Mouse (Mus musculus): ENCODE data around the gene Sema4g.
A peak's percentile ranks its signal among the peaks of the same experiment; 100 is the strongest.

The Sema4g gene

DNA sequence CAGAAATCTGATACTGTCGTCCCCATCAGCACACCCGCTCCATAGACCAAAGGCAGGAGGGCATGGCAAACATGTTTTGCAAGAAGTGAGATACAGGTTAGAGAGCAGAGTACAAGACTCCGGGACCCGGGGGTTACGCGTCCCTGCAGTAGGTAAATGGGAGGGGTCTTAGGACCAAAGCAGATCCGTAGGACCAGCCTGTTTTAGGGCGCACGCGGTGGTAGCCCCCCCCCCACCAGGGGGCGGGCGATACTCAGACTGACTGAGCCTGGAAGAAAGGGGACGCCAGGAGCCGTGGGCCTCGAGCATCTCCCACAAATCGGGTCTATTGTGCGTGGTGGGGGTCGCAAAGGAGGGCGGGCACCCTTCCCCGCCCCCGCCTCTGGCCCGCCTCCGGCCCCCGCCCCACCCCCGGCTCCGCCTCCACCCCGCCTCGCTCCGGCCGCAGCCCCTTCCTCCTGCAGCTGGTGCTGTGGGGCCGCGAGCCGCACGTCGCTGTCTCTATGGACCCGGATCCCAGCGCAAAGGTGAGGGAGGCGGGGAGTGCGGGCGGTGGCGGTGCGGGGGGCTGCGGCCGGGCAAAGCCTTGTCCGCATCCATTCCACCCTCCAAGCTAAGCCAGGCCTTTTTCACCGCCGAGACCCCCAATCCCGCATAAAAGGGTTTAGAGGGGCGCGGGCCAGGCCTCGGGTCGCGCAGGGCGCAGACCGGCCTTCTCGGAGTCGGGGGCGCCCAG, at the start of gene Sema4g:
TSS of gene Sema4g (plus strand) at position 271 of the 736 bp plus-strand sequence.
- DNase-seq (ENCODE audit: low spot score in 2 of 2), result peak in 1 of 2 experiments; percentile 65

DNA sequence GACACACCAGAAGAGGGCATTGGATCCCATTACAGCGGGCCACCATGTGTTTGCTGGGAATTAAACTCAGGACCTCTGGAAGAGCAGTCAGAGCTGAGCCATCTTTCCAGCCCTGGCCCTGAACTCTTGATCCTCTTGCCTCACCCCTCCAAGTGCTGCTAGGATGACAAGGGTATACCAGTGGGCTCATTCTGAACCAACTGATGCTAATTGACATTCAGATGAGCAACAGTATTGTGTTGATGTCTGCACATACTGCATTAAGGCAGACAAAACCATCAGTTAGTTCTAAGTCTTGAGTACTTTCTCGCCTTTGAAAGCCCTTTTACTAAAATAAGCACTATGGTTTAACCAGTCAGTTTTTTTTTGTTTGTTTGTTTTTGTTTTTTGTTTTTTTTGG, 29.3 kb upstream of the Sema4g start:
- DNase-seq (ENCODE audit: low spot score in 2 of 2), result no peak

DNA sequence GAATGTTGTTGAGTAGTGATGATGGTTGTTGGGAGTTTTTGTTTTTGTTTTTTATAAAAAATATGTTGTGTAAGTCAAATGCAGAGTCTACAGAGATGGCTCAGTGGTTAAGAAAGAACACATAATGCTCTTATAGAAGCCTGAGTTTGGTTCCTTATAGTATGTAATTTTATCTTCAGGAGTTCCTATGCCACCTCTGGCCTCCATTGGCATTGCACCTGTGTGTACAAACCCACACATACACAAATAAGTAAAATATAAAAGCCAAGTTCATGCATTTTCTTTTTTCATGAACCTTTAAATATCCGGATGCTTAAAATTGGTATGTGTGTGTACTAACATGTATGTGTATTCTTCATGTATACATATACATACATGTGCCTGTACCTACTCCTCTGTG, 22.9 kb upstream of the Sema4g start:
- no peak for DNase-seq (ENCODE audit: low spot score in 2 of 2)

DNA sequence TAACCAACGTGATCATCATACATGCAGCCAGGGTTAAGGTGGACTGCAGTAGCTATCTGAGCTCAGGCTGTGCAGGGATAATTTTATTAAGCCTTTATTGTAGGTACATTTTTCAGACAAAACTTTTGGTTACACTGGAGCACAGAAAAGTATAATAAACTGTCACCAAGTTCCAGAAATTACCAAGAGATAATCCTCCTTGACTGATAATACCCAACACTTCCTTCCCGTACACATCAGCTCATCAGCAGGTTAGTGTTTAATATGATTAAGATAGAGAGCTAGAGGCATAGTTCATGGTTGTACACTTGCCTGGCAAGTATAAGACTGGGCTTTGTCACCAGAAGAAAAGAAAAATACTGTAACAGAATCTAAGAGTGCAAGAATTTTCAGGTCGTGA, 20.6 kb upstream of the Sema4g start:
- DNase-seq (ENCODE audit: low spot score in 2 of 2), result no peak

DNA sequence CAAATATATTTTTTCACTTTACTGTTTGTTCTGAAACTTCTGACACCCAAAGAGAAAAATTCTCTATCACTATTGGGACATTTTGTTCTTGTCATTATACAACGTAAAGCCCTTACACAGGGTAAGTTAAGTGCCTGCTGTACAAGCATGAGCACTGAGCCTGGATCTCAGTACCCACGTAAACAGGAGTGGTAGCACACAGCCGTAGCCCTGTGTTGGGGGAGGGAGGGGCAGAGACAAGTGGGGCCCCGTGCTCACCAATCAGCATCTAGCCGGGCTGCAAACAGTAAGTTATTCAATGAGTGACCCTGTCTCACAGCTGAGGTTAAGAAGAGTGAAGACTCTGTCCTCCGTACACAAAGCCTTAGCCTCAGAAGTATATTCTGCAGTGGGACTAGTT, 12.3 kb upstream of the Sema4g start:
- DNase-seq (ENCODE audit: low spot score in 2 of 2), result no peak

DNA sequence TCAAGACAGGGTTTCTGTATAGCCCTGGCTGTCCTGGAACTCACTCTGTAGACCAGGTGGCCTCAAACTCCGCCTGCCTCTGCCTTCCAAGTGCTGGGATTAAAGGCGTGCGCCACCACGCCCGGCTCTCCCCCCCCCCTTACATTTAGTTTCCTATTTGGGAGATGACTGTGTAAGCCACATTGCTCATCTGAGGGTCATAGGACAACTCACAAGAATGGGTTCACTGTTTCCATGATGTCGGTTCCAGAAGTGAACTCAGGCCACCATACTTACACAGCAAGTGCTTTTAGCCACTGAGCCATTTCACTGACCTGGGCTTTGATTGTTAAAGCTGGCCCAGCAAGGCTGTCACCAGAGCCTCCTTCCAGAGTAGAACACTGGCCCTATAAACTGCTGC, 11.8 kb upstream of the Sema4g start:
- DNase-seq (ENCODE audit: low spot score in 2 of 2), result no peak

DNA sequence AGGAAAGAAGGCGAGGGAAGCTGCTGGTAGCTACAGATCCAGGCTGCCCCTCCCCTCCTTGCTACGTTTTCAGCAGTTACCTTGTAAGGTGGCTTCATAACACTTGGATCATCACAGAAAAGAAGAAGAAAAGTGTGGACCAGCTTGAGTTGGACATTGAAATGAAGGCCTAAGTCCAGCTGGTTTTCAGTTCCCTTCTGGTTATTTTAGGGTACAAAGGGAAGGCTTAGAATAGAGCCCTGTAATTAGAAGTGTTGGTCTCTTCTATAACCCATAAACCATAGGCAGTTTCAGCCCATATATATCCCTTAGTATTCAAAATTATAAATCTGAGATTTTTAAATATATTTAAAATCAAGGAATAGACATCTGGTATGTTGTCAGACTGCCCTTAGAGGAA, 8.1 kb upstream of the Sema4g start:
- no peak for DNase-seq (ENCODE audit: low spot score in 2 of 2)

DNA sequence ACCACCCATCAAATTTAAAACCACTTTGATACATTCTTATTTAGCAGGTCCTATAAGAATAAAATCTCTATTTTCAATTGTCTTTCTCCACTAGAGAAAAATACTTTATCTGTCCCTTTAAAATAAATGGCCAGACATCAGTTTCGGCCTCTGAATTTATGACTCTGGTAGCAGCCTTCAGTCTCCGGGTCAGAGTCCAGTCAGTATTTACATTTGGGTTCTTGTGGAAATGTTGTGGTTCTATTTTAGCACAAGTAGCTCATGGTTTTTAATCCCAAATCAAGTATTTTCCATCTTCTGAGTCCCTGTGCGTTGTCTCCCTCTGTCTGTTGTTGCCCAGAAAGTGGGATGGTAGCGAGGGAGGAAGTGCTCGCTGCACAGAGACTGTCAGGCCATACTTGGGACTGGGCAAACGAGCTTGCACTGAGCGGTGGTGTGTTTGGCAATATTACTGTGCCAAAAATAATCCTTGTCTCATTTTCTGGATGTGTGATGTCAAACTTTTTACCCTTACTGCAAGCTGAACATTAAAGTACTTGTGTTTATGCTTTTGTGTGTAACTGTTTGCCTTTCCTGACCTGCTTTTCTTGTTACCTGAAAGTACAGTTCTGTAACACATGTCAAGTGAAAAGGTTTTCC, 6.3 kb upstream of the Sema4g start:
- DNase-seq (ENCODE audit: low spot score in 2 of 2), result no peak

DNA sequence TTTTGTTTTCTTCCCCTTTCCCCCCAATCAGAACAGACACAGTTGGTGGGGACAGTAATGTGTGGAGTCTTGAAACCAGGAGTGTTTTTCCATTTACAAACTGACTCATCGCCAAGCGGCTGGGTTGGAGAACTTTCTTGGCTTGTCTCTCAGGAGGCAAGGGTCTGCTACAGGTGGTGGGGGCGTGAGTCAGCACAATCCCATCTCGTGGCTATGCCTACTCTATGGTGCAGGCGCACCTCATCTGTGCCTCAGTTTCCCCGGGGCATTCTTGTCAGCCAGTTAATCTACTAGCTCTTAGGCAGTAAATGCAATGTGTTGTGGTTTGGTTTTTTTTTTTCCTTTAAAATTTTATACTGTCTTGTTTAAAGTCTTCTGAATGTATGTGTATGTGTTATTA, 5.5 kb upstream of the Sema4g start:
- DNase-seq (ENCODE audit: low spot score in 2 of 2), result no peak

DNA sequence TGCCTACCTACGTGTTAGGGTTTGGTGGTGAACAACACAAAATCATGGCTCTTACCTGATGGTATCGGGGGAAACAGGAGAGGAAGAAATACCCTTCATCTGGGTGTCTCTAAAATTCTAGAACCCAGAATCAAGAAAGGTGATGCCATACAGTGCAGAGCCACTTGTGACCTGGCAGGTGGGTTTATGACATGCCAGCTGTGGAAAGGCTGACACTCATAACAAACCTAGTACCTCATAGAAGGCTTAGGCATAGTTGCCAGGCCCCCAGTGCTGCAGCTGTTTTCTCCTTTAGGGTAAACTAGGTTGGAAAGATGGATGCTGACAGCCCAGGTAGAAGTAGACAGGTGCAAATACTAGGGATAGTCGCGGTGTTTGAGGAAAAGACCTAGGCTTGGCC, 4.5 kb upstream of the Sema4g start:
- DNase-seq (ENCODE audit: low spot score in 2 of 2), result no peak

DNA sequence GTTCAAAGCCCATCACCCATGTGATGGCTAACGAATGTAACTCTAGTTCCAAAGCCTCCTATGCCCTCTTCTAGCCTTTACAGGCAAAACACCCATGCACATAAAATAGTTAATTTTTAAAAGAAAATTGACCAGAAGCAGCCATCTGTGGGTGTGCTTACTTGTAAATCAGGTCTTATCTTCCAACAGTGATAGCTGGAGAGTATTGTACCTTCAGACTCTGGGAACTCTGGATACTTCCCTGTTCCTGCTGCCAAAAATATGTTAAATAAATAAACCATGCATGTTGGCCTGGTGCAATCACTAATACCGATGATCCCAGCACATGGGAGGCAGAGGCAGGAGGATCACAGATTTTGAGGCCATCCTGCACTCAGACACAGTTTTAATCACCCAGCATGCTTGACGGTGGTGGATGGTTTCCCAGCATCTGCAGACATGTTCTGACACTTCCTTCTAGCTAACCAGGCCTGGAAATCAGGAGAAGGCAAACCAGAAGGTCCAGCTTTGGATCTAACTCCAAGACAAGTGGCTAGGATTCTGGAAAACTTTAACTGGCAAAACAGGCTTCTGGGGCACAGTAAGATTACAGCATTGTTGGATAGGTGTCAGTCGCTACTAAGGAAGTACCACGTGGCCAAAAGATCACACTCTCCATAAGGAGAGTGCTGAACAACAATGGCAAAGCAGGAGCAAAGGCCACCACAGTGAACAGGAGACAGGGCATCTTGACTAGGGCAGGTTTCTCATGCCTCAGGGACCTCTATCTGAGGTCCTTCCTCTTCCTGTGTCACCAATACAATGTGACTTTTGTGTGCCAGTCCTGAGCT, 3.5 kb upstream of the Sema4g start:
- no peak for DNase-seq (ENCODE audit: low spot score in 2 of 2)

DNA sequence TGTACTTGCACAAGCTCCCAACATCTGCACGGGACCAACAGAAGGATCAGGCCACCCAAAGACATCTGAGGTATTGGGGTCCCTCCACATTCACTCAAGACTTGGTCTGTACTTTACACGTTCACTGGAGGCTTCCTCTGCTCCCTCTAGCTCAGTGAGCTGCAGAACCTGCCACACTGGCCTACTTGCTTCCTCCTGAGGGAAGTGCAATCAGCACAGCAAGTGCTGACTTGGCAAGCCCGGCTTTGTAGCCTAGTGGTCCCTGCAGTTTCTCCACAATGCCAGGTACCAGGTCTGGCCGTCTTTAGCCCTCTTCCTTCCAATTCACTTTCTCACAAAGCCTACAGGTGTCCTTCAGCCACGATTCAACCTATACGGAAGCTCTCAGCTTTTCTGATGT, 1.9 kb upstream of the Sema4g start:
- DNase-seq (ENCODE audit: low spot score in 2 of 2), result no peak

DNA sequence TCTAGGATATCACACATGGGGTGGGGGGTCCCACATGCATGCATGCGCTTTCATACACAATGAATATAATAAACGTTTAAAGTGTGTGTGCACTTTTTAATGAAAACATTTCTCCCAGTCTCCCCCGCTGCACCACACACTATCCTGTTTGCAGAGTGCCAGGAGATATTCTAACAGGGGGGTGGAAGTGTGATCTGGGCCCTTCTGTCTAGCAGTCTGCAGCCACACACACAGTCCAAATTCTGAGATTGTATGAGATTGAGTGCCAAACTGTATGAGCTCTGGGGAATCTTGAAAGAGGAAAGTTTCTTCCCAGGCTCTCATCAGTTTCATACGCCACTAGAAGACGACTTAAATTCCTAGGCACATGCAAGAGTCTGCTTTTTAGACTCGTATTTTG, 1.1 kb upstream of the Sema4g start:
- DNase-seq (ENCODE audit: low spot score in 2 of 2), result no peak

DNA sequence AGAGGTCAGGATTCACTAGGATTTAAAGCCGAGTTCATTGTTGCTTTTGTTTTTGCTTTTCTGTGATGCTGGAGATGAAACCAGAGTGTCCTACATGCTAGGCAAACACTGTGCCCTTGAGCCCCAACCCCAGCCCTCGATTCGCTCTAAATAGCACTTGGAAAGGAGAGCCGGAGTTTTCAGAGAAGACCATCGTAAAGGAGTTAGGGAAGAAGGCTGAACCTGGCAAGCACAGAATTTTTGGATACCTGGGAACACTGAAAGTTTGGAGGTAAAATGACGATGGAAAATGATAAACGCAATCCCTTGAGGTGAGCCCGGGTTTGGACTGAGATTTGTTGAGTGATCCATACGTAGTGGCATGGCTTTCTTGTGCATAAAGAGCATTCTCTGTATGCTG, 580 bp upstream of the Sema4g start:
- DNase-seq (ENCODE audit: low spot score in 2 of 2), result no peak

DNA sequence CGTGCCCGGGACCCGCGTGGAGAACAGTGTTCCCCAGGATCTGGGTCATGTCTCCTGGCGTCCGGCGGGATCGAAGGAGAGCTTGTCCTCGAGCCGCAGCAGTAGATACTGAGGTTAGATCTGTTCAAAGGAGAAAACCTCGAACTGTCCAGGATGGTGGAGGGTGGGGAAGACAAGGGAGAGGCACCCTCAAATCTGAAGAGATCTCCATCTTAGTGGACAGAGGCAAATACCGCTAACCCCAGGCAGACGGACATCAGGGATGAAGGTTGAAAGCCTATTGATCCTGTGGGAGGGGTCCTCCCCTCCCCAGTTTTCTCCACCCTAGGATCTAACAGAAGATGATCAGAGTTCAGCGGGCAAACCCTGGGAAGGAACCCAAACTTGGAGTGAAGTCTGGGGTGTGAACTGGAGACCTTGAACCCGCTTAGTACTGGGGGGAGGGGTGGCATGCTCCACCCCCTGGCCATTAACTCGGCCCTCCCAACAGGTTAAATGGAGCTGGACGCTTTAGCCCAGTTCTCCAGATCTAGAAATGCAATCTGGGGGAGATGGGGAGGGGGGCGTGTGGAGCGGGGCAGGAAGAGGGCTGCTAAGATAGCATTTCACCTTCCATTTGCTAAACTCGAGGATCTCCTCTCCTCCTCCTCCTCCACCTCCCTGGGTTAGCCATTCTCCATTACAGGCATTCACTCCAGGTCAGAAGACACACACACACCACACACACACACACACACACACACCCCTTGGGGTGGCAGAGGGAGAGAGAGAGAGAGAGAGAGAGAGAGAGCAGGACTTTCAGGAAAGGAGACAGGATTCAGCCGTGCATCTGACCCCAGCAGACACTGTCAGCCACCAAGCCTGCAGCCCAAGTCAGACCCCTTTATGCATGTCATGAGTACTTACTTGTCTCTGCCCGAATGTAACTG, 930 bp downstream of the Sema4g start:
- peak in 1 of 2 experiments; percentile 58 for DNase-seq (ENCODE audit: low spot score in 2 of 2)

DNA sequence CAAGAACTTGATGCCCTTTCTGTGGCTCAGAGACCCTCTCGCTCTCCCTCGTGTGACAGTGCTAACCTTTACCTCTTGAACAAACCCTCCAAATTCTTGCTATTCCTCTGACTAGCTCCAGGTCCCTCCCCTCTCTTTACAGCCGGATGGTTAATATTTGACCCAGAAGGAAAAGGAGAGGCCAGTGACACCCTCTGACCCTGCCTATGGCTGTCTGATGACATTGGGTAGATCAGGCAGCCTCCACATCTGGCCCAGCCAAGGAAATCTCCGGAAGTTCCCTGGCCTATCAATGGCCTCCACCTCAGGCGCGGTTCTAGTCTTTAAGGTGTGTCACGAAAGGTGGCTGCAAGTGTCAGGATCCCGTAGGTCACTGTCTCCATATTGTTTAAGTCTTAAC, 2.1 kb downstream of the Sema4g start:
- DNase-seq (ENCODE audit: low spot score in 2 of 2), result no peak

DNA sequence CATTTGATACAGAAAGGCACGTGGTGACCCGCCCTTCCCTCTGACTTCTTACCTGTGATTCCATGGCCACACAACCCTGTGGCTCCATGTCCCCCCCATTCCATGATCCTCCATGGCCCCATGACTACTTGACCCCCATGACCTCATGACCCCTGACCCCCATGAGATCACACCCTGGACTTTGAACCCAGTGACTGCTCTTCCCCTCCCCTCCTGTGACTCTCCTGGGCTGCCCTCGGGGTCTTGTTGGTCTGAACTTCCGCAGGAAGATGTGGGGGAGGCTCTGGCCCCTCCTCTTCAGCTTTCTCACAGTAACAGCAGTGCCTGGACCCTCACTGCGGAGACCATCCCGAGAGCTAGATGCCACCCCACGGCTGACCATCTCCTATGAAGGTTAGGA, 3.3 kb downstream of the Sema4g start:
- no peak for DNase-seq (ENCODE audit: low spot score in 2 of 2)

DNA sequence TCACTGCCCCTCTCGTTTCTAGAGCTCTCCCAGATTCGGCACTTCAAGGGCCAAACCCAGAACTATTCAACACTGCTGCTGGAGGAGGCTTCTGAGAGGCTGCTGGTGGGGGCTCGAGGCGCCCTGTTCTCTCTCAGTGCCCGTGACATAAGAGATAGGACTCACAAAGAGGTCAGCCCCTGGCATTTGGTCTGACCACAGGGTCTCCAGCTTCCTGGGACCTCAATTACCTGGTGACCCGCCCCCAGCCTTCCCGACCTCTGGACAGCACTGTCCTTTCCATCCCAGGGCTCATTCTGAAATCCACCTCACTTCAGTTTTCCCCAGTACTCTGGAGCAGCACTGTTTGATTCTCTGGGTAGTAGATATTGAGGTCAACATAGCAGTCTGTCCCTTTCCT, 3.8 kb downstream of the Sema4g start:
- no peak for DNase-seq (ENCODE audit: low spot score in 2 of 2)

DNA sequence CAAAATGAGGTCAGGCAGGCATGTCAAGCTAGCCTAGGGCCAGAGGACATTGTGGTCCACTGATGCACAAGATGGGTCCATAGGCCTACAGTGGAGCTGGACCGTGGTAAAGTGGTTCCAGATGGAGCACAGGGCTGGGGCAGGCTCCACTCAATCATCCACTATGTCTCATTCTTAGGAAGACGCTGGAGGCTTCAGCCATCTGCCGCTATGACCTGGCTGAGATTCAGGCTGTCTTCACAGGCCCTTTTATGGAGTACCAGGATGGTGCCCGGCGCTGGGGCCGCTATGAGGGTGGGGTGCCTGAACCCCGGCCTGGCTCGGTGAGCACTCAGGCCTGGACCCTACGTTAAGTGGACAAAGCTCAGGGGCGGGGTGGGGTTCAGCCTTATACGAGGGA, 8.9 kb downstream of the Sema4g start:
- no peak for DNase-seq (ENCODE audit: low spot score in 2 of 2)

DNA sequence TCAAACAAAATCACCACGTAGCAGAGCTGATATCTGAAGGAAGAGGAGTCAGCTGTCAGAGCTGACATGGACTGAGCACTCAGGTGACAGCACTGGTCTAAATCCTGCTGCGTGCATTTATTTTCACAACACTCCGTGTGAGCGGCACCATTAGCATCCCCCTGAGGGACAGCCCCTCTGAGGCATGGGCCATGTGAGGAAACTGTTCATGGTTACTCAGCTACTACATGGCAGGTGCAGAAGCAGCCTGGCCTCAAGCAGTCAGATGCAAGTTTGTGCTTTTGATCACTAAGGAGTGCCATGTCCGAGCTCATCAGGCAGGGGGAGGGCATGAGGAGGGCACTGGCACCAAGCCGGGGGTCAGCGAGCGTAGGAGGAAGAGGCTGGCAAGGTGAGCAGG, 10.7 kb downstream of the Sema4g start:
- peak in 1 of 2 experiments; percentile 52 for DNase-seq (ENCODE audit: low spot score in 2 of 2)

DNA sequence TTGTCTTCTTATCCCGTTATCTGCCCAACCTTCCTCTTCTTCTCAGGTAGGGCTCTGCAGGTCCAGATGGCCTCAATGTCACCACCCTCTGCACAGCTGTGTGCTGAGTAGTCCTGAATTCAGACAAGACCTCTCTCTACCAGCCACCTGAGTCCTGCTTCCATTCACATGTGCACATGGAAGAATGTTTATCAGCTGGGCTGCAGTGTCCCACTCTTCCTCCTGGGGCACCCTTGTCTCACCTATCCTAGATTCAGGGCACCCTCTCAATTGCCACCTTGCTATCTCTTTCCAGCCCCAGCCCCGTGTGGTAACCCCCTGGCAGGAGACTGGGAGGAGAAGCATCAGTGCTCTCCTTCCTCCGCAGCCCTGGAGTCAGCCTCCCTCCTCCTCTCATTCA, 13.4 kb downstream of the Sema4g start:
- peak in 1 of 2 experiments; percentile 60 for DNase-seq (ENCODE audit: low spot score in 2 of 2)
